Mouse (Mus musculus): ENCODE measurements at regions not wholly inside any gene's neighbourhood (a gene's known extent, or its start where the extent isn't known, plus 50 kb on each side); places are given as distances from the start of the nearest gene placed in this dataset.

DNA sequence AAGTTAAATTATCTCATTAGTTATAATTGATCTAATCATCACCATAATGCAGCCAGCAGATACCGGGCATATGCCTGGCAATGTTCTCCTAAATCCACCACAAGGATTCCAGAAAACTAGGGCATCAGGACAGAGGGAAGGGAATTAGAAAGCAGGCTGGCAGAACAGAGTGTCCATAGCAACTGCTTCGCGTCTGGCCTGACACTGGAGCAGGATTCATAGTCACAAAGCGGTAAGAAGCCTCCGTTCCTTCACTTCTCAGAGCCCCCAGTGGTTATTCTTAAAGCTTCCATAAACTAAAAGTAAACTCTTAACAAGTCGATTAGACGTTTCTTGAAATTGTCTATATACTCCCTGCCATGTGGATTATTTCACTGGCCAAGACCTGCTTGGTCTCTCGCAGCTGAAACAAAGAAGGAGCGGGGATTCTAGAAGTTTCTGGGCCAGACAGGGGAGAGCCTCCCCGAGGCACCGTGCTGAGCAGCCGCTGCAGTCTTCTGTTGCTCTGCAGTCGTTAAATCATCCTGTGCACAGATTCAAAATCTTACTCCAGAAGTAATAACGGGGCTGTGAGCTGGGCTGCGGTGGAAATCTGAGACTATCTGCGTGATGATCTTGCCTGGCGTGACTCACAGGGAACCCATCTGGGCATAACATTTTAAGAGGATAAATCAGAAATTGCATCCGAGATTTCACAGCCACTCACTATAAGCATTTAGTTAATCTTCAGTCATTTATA, 144.2 kb upstream of the Map3k7 start:
- Histone ChIP-seq H3K36me3 (replicated peaks) (no peaks in the 10 kb centered on the region), H3K27ac (replicated peaks) (peak overlapping the region; percentile 65), H3K27me3 (replicated peaks; ENCODE audit: low read depth, poor library complexity, severe bottlenecking) (no peaks in the 10 kb centered on the region), H3K9me3 (no peaks in the 10 kb centered on the region), H3K4me1 (peaks cover 13% of the 10 kb centered on the region), H3K4me3 (no peak overlapping the region)
- WGBS, result 82% methylated on average over 18 of the region's 18 CpGs
- DNase-seq (ENCODE audit: low spot score), result peak; percentile 17

DNA sequence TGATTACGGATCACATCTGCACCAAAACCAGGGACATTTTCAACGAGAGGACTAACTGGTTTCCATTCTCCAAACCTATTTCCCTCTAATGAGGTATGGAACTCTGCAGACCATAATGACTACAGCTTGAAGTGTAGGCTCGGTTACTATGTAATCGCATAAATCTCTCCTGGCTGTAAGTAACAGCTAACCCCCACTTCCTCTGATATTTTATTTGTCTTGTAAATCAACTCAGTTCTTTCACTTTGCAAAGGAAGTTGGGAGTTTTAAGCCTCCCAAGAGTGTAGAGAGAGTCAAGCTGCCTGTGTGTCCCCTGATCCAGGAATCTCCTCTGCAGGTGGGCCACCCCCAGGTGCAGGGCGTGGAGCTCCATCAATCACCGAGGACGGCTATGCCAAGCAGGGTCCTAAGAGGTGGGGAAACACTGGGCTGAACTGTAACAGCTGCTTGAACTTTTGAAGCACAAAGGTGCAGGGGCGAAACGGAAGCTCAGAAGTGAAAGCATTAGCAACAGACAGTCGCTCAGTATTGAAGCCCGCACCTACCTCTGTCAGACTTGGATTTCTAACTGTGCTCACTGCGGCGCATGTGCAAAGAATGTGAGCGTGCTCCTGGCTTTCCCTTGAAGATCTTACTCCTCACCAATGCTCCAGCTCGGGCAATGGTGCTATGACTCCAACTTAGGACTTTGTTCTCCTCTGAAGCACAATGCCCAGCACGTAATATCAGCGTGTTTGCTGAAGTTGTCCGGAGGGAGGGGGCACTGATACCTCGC, 140.1 kb upstream of the Map3k7 start:
- no peaks in the 10 kb centered on the region for H3K27me3 ChIP-seq (replicated peaks; ENCODE audit: low read depth, poor library complexity, severe bottlenecking)
- peak overlapping the region; percentile 62; the same call in 1 of the 2 replicates for H3K27ac ChIP-seq (replicated peaks)
- H3K4me3 ChIP-seq, result peak overlapping the region; percentile 32; the same call in 1 of the 2 replicates
- H3K36me3 ChIP-seq (replicated peaks), result no peaks in the 10 kb centered on the region
- 52% methylated on average over 19 of the region's 19 CpGs for WGBS
- DNase-seq (ENCODE audit: low spot score), result peak; percentile 47
- no peaks in the 10 kb centered on the region for H3K9me3 ChIP-seq
- H3K4me1 ChIP-seq, result peaks cover 26% of the 10 kb centered on the region

DNA sequence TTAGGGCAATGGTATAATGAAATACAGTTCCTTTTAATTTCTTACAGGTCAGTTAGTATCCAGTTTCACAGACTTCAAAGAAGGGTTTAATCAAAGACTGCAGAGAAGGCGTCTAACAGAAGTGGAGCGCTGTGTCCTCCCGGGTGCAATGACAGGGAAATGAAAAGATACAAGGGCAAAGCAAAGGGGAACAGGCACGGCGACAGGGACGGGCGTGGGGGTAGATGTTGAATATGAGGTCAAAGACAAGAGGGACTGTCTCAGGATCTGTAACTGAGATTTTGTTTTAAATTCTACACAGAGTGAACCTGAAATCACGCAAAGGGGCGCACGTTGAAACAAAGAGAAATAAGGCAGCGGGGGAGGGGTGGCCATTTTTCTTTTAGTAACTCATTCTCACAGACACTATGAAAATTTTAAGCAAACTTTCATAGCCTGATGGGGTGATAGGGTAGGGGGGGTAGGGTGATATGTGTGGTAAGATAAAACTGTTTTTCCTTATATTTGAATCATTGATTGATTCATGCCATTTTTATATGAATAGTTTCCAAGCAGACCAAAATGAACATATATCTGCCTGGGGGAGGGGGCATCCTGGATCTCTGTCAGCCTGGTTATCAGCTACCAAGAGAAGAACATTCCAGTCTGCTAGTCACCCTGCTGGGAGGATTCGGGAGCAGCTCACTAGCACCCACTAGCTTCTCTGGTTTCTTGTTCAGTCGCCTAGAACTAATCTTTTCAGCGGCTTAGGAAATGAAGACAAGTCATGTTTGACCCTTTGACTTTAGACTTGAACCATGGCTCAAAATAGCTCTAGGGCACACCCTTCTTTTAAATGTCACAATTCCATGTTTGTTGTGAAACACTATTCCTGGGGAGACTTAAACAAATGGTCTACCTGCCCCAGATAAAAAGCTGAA, 139.1 kb upstream of the Map3k7 start:
- peak overlapping the region; percentile 62 for H3K27ac ChIP-seq (replicated peaks)
- no peaks in the 10 kb centered on the region for H3K9me3 ChIP-seq
- DNase-seq (ENCODE audit: low spot score), result peak; percentile 42
- 45% methylated on average over 14 of the region's 14 CpGs for WGBS
- H3K27me3 ChIP-seq (replicated peaks; ENCODE audit: low read depth, poor library complexity, severe bottlenecking), result no peaks in the 10 kb centered on the region
- H3K36me3 ChIP-seq (replicated peaks), result no peaks in the 10 kb centered on the region
- peaks cover 30% of the 10 kb centered on the region for H3K4me1 ChIP-seq
- peak overlapping the region; percentile 32; the same call in 1 of the 2 replicates for H3K4me3 ChIP-seq

DNA sequence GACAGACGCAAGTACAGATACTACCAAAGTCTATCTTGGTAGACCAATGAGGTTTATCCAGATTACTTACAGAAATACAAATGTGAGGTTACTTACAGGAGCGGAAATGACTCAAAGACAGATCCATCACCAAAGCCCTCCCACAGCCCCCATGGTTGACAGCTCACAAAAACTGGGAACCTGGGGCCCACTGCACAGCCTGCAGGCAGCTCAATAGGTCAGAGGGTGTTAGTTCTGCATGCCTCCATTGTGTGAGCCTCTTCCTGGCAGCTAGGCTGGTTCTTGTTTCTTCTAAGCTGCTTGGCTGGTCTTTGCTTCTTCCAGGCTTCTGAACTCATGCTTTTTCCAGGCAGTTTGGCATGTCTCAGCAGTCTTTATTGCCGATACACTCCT, 138.5 kb upstream of the Map3k7 start:
- Histone ChIP-seq H3K27ac (replicated peaks) (peak overlapping the region; percentile 72), H3K27me3 (replicated peaks; ENCODE audit: low read depth, poor library complexity, severe bottlenecking) (no peaks in the 10 kb centered on the region), H3K4me3 (no peak overlapping the region), H3K9me3 (no peaks in the 10 kb centered on the region), H3K36me3 (replicated peaks) (no peaks in the 10 kb centered on the region), H3K4me1 (peaks cover 36% of the 10 kb centered on the region)
- DNase-seq (ENCODE audit: low spot score), result peak; percentile 38
- 52% methylated on average over 3 of the region's 3 CpGs for WGBS

DNA sequence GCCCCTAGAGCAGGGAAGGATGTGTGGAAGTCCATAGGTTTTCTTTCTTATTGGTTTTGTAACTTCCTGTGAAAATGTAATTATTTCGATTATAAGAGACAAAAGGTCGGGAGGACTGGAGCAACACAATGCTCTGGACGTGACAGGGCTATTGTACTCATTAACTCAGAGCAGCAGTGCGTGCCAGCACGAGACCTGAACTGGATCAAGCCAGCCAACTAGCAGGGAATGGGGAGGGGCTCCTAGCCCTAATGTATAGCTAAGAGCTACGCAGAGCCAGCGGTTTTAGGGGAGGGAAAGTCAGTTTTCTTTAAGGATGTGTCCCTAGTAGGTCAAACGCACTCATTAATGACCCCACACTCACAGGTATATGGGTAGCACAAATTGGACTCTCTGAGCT, 137.2 kb upstream of the Map3k7 start:
- WGBS, result 78% methylated on average over 8 of the region's 8 CpGs
- H3K4me1 ChIP-seq, result peaks cover 42% of the 10 kb centered on the region
- H3K36me3 ChIP-seq (replicated peaks), result no peaks in the 10 kb centered on the region
- H3K9me3 ChIP-seq, result no peaks in the 10 kb centered on the region
- H3K27ac ChIP-seq (replicated peaks), result no peak overlapping the region
- no peak for DNase-seq (ENCODE audit: low spot score)
- H3K27me3 ChIP-seq (replicated peaks; ENCODE audit: low read depth, poor library complexity, severe bottlenecking), result no peaks in the 10 kb centered on the region
- H3K4me3 ChIP-seq, result no peak overlapping the region

DNA sequence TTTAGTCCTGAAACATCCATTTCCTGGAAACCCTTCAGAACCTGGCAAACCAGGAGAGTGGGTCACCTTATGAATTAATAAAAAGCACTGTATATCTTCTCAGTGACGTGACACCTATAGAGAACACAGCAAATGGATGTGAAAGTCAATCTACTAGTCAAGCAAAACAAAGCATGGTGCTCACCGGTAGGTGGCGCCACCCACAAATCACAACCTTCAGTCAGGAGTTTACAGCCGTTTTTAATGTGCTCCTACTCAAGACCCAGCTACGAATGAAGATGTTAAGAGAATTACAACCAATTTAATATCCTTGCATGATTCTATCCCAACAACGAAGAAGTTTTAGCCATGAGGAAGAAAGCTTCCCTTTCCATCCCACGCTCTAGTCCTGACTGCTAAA, 136.6 kb upstream of the Map3k7 start:
- WGBS, result 81% methylated on average over 7 of the region's 7 CpGs
- Histone ChIP-seq H3K4me3 (no peak overlapping the region), H3K36me3 (replicated peaks) (no peaks in the 10 kb centered on the region), H3K9me3 (no peaks in the 10 kb centered on the region), H3K4me1 (peaks cover 42% of the 10 kb centered on the region), H3K27me3 (replicated peaks; ENCODE audit: low read depth, poor library complexity, severe bottlenecking) (no peaks in the 10 kb centered on the region), H3K27ac (replicated peaks) (no peak overlapping the region)
- DNase-seq (ENCODE audit: low spot score), result no peak

DNA sequence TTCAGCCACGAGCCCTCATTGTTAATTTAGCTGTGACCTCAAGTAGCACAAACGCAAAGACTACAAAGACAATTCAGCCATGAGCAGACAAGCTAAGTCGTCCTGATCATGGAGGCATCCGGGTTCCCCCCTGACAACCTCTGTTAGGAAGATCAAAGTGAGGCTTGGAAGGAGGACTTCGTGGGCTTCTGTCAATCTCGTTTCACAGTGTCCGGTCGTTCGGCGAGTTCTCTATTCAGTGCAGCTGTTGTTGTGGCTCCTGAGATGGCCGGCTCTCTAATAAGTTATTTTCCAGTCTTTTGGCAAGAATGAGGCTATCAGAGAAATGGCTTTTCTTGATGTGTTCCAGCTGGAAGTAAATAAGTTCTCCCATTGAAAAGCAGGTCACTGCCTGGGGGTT, 133.7 kb upstream of the Map3k7 start:
- Histone ChIP-seq H3K27ac (replicated peaks) (no peak overlapping the region; the same call in 1 of the 2 replicates), H3K4me3 (no peak overlapping the region), H3K36me3 (replicated peaks) (no peaks in the 10 kb centered on the region), H3K9me3 (no peaks in the 10 kb centered on the region), H3K27me3 (replicated peaks; ENCODE audit: low read depth, poor library complexity, severe bottlenecking) (no peaks in the 10 kb centered on the region), H3K4me1 (peaks cover 43% of the 10 kb centered on the region)
- peak; percentile 63 for DNase-seq (ENCODE audit: low spot score)
- WGBS, result 8% methylated on average over 11 of the region's 11 CpGs

DNA sequence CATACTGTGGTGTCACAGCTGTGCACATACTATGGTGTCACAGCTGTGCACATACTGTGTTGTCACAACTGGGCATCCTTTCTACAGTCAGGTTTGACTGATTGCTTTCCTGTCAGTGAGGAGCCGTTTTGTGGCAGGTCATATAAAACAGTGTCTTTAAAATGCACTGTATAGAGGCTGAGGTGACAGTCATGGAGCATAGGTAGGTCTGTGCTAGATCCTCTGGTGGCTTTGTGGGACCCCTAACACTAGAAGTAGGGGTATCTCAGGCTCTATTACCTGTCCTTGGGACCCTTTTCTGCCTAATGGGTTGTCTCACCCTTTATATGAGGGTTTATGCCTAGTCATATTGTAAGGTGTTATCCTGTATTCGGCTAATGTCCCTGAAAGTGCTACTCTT, 132.4 kb upstream of the Map3k7 start:
- H3K4me1 ChIP-seq, result peaks cover 43% of the 10 kb centered on the region

DNA sequence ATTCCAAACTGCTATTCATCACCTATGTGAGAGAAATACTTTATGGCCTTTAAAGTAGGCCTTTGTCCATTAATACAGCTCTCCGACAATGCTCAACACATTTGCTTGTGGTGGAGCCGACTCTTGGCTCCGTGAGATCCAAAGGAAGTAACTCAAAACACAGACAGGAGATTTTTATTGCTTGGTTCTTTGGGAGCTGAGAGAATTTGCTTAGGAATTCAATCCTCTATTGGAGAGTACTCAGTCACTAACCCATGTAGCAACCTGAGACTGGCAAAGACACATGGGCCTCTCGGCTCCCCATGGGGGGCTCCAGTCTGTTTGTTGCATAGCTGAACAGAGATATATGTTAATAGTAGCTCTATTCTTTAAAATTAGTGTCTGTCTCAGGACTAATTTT, 130.1 kb upstream of the Map3k7 start:
- Histone ChIP-seq H3K36me3 (replicated peaks) (no peaks in the 10 kb centered on the region), H3K4me1 (peaks cover 58% of the 10 kb centered on the region), H3K27ac (replicated peaks) (peak overlapping the region; percentile 10; the same call in 1 of the 2 replicates), H3K27me3 (replicated peaks; ENCODE audit: low read depth, poor library complexity, severe bottlenecking) (no peaks in the 10 kb centered on the region), H3K9me3 (no peaks in the 10 kb centered on the region), H3K4me3 (no peak overlapping the region)
- no peak for DNase-seq (ENCODE audit: low spot score)
- 59% methylated on average over 4 of the region's 4 CpGs for WGBS

More for the DNA sequence above, 132.4 kb upstream of the Map3k7 start:
- DNase-seq (ENCODE audit: low spot score), result no peak
- H3K27ac ChIP-seq (replicated peaks), result no peak overlapping the region
- H3K27me3 ChIP-seq (replicated peaks; ENCODE audit: low read depth, poor library complexity, severe bottlenecking), result no peaks in the 10 kb centered on the region
- no peaks in the 10 kb centered on the region for H3K36me3 ChIP-seq (replicated peaks)
- no peak overlapping the region for H3K4me3 ChIP-seq
- H3K9me3 ChIP-seq, result no peaks in the 10 kb centered on the region
- WGBS, result 90% methylated on average over 2 of the region's 2 CpGs

DNA sequence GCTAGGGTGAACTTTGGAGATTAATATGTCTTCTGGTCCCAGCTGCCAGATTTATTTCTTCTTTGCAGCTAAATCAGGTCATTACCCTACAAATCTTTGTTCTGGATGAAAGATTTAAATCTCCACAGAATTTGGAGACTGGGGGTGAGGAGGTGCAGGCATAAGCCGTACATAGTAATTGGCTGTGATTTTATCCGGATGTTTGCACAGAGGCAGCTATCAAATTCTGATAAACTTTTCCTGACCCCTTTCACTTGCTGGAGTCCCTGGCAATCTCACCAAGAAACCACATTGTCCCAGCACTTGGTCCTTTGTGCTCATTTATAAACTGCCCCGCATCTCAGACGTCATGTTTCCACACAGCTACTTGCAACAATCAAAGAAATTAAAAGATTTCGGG, 128.8 kb upstream of the Map3k7 start:
- no peaks in the 10 kb centered on the region for H3K36me3 ChIP-seq (replicated peaks)
- H3K27me3 ChIP-seq (replicated peaks; ENCODE audit: low read depth, poor library complexity, severe bottlenecking), result no peaks in the 10 kb centered on the region
- peak; percentile 17 for DNase-seq (ENCODE audit: low spot score)
- H3K4me3 ChIP-seq, result no peak overlapping the region
- peak overlapping the region; percentile 65 for H3K27ac ChIP-seq (replicated peaks)
- WGBS, result 56% methylated on average over 5 of the region's 5 CpGs
- no peaks in the 10 kb centered on the region for H3K9me3 ChIP-seq
- H3K4me1 ChIP-seq, result peaks cover 51% of the 10 kb centered on the region

DNA sequence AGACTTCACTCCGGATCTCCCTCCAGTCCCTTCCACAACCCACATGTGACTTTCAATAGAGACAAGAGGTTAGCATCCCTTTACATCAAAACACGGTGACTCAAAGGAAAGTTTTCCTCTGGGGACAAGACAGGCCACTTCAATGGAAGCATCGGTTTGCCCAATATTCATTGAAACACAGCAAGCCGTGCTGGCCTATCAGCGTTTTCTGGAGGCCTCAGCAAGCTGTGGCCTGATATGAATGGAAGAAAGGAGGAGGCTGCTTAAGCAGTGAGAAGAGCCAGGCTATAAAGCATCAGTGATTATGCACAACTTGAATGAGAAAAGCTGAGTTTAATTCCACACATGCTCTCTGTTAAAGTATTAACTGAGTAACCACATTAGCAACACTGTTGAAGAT, 125.3 kb upstream of the Map3k7 start:
- no peaks in the 10 kb centered on the region for H3K36me3 ChIP-seq (replicated peaks)
- H3K4me1 ChIP-seq, result peaks cover 39% of the 10 kb centered on the region
- H3K4me3 ChIP-seq, result no peak overlapping the region
- DNase-seq (ENCODE audit: low spot score), result no peak
- WGBS, result 62% methylated on average over 5 of the region's 5 CpGs
- no peaks in the 10 kb centered on the region for H3K27me3 ChIP-seq (replicated peaks; ENCODE audit: low read depth, poor library complexity, severe bottlenecking)
- no peaks in the 10 kb centered on the region for H3K9me3 ChIP-seq
- no peak overlapping the region for H3K27ac ChIP-seq (replicated peaks)

DNA sequence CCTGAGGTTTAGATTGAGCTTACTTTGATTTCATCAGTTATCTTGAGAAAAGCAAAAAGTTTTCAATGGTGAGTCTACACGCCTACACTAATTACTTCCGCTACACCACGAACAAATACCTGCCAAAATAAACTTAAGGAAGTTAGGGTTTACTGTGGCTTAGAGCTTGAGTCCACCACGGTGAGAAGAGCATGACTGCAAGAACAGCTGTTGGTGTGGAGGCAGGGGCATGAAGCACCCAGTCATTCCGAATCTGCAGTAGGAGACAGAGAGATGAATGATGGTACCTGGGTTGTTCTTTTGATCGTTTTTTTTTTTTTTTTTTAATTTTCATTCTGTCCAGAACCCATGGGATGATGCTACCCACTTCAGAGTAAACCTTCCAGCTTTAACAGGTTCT, 114.1 kb upstream of the Map3k7 start:
- DNase-seq (ENCODE audit: low spot score), result no peak
- 78% methylated on average over 6 of the region's 6 CpGs for WGBS
- Histone ChIP-seq H3K27me3 (replicated peaks; ENCODE audit: low read depth, poor library complexity, severe bottlenecking) (no peaks in the 10 kb centered on the region), H3K27ac (replicated peaks) (no peak overlapping the region), H3K36me3 (replicated peaks) (no peaks in the 10 kb centered on the region), H3K9me3 (no peaks in the 10 kb centered on the region), H3K4me3 (no peak overlapping the region), H3K4me1 (no peaks in the 10 kb centered on the region)
